Mouse (Mus musculus): Measurements from ENCODE around the gene Psme1. TPM values are rescaled to one million over a fixed set of nuclear protein-coding genes. Genes with fewer than 3 reads are reported as not detected.

Psme1 gene
- polyA plus RNA-seq, 1 experiment from 2014 or later, result 212 TPM

DNA sequence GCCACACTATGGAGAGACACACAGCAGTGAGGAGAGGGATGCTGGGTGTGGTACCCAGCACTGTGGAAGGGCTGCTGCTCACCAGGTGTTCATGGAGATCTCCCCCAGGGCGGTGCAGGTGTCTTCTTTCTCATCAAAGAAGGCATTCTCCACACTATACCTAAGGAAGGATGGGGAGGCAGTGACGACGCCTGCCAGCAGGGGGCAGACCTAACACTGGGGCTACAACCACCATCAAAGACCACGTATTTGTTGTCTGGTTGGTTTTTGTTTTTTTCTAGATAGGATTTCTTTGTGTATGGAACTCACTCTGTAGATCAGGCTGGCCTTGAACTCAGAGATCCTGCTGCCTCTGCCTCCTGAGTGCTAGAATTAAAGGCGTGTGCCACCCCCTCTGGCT is 51.4 kb downstream of the Psme1 start:
- H3K27ac ChIP-seq (replicated peaks), result no peak overlapping the region
- no peaks in the 10 kb centered on the region for H3K9me3 ChIP-seq
- H3K36me3 ChIP-seq, result peaks cover 100% of the 10 kb centered on the region
- H3K4me3 ChIP-seq, result no peak overlapping the region
- WGBS, result 47% methylated on average over 5 of the region's 5 CpGs
- H3K4me2 ChIP-seq, result no peak overlapping the region
- no peak for ATAC-seq (ENCODE audit: extremely low read depth, insufficient number of reproducible peaks, low FRiP score, low TSS enrichment)
- no peaks in the 10 kb centered on the region for H3K27me3 ChIP-seq (replicated peaks)
- H3K4me1 ChIP-seq, result peaks cover 10% of the 10 kb centered on the region
- H3K9ac ChIP-seq, result no peak overlapping the region

Other genes starting within 250 kb of the Psme1 start
- gene Dhrs4, start 99.4 kb upstream of the Psme1 start, polyA plus RNA-seq (2015; fragmentation: Nextera tagmentation; extraction: Ambion mirVana), result 64.7 and 68.9 TPM in 2 replicates
- 1.9 TPM in 2 replicates for gene Carmil3, start 87.5 kb upstream of the Psme1 start, polyA plus RNA-seq (2015; fragmentation: Nextera tagmentation; extraction: Ambion mirVana)
- 0.43 and 0.47 TPM in 2 replicates for gene Cpne6, start 67.7 kb upstream of the Psme1 start, polyA plus RNA-seq (2015; fragmentation: Nextera tagmentation; extraction: Ambion mirVana)
- gene Nrl, start 53.1 kb upstream of the Psme1 start, polyA plus RNA-seq (2015; fragmentation: Nextera tagmentation; extraction: Ambion mirVana), result not detected in 2 replicates
- gene Pck2, start 37.9 kb upstream of the Psme1 start, polyA plus RNA-seq (2015; fragmentation: Nextera tagmentation; extraction: Ambion mirVana), result 40.9 and 43.9 TPM in 2 replicates
- 60.0 and 66.2 TPM in 2 replicates for gene Dcaf11, start 18.1 kb upstream of the Psme1 start, polyA plus RNA-seq (2015; fragmentation: Nextera tagmentation; extraction: Ambion mirVana)
- 0.56 and 1.3 TPM in 2 replicates for gene A730061H03Rik, start 17.7 kb upstream of the Psme1 start, polyA plus RNA-seq (2015; fragmentation: Nextera tagmentation; extraction: Ambion mirVana)
- gene Fitm1, start 2.5 kb upstream of the Psme1 start, polyA plus RNA-seq (2015; fragmentation: Nextera tagmentation; extraction: Ambion mirVana), result 100 and 109 TPM in 2 replicates
- gene Emc9, start 7.2 kb downstream of the Psme1 start, polyA plus RNA-seq (2015; fragmentation: Nextera tagmentation; extraction: Ambion mirVana), result 14.8 and 19.1 TPM in 2 replicates
- gene Psme2, start 13.0 kb downstream of the Psme1 start, polyA plus RNA-seq (2015; fragmentation: Nextera tagmentation; extraction: Ambion mirVana), result 191 and 205 TPM in 2 replicates
- gene Rnf31, start 13.6 kb downstream of the Psme1 start, polyA plus RNA-seq (2015; fragmentation: Nextera tagmentation; extraction: Ambion mirVana), result 12.5 and 15.2 TPM in 2 replicates
- 9.7 and 10.1 TPM in 2 replicates for gene Irf9, start 25.4 kb downstream of the Psme1 start, polyA plus RNA-seq (2015; fragmentation: Nextera tagmentation; extraction: Ambion mirVana)
- gene Rec8, start 39.9 kb downstream of the Psme1 start, polyA plus RNA-seq (2015; fragmentation: Nextera tagmentation; extraction: Ambion mirVana), result 13.4 and 15.1 TPM in 2 replicates
- 64.8 and 67.1 TPM in 2 replicates for gene Ipo4, start 57.8 kb downstream of the Psme1 start, polyA plus RNA-seq (2015; fragmentation: Nextera tagmentation; extraction: Ambion mirVana)
- gene Gm49378, start 59.8 kb downstream of the Psme1 start, polyA plus RNA-seq (2015; fragmentation: Nextera tagmentation; extraction: Ambion mirVana), result 1.4 and 1.6 TPM in 2 replicates
- gene Tm9sf1, start 65.7 kb downstream of the Psme1 start, polyA plus RNA-seq (2015; fragmentation: Nextera tagmentation; extraction: Ambion mirVana), result 77.8 and 81.5 TPM in 2 replicates
- 0.43 and 0.53 TPM in 2 replicates for gene Tssk4, start 72.1 kb downstream of the Psme1 start, polyA plus RNA-seq (2015; fragmentation: Nextera tagmentation; extraction: Ambion mirVana)
- gene Mdp1, start 82.4 kb downstream of the Psme1 start, polyA plus RNA-seq (2015; fragmentation: Nextera tagmentation; extraction: Ambion mirVana), result 74.3 and 83.3 TPM in 2 replicates
- 39.3 and 47.4 TPM in 2 replicates for gene Gmpr2, start 93.8 kb downstream of the Psme1 start, polyA plus RNA-seq (2015; fragmentation: Nextera tagmentation; extraction: Ambion mirVana)
- 471 and 507 TPM in 2 replicates for gene Nedd8, start 94.0 kb downstream of the Psme1 start, polyA plus RNA-seq (2015; fragmentation: Nextera tagmentation; extraction: Ambion mirVana)
- 30.9 and 32.1 TPM in 2 replicates for gene Tinf2, start 103.7 kb downstream of the Psme1 start, polyA plus RNA-seq (2015; fragmentation: Nextera tagmentation; extraction: Ambion mirVana)
- 0.23 and 0.25 TPM in 2 replicates for gene Tgm1, start 135.8 kb downstream of the Psme1 start, polyA plus RNA-seq (2015; fragmentation: Nextera tagmentation; extraction: Ambion mirVana)
- 22.8 and 23.4 TPM in 2 replicates for gene Rabggta, start 144.1 kb downstream of the Psme1 start, polyA plus RNA-seq (2015; fragmentation: Nextera tagmentation; extraction: Ambion mirVana)
- gene Dhrs1, start 167.6 kb downstream of the Psme1 start, polyA plus RNA-seq (2015; fragmentation: Nextera tagmentation; extraction: Ambion mirVana), result 54.8 and 66.9 TPM in 2 replicates
- 22.8 and 23.9 TPM in 2 replicates for gene Nop9, start 167.6 kb downstream of the Psme1 start, polyA plus RNA-seq (2015; fragmentation: Nextera tagmentation; extraction: Ambion mirVana)
- 1.2 and 2.1 TPM in 2 replicates for gene Cideb, start 180.3 kb downstream of the Psme1 start, polyA plus RNA-seq (2015; fragmentation: Nextera tagmentation; extraction: Ambion mirVana)
- 0.25 and 0.27 TPM in 2 replicates for gene Ltb4r2, start 183.3 kb downstream of the Psme1 start, polyA plus RNA-seq (2015; fragmentation: Nextera tagmentation; extraction: Ambion mirVana)
- 0.48 and 0.71 TPM in 2 replicates for gene Ltb4r1, start 187.8 kb downstream of the Psme1 start, polyA plus RNA-seq (2015; fragmentation: Nextera tagmentation; extraction: Ambion mirVana)
- gene Adcy4, start 206.0 kb downstream of the Psme1 start, polyA plus RNA-seq (2015; fragmentation: Nextera tagmentation; extraction: Ambion mirVana), result 17.7 TPM in 2 replicates
- gene Ripk3, start 210.7 kb downstream of the Psme1 start, polyA plus RNA-seq (2015; fragmentation: Nextera tagmentation; extraction: Ambion mirVana), result 18.8 and 20.6 TPM in 2 replicates
- 12.5 and 14.0 TPM in 2 replicates for gene Nfatc4, start 245.0 kb downstream of the Psme1 start, polyA plus RNA-seq (2015; fragmentation: Nextera tagmentation; extraction: Ambion mirVana)